Mouse (Mus musculus): ENCODE data around the gene Vmn2r109. TPM values are rescaled to one million over a fixed set of nuclear protein-coding genes. Genes with fewer than 3 reads are reported as not detected.
"Not testable (repeated sequence)": the region's sequence is repeated elsewhere in the genome, so short reads cannot be mapped to it uniquely, and the experiment has no call there.

Vmn2r109 gene
- not detected for total RNA-seq (2021)
- long read RNA-seq, experiment 1, result 0 reads
- long read RNA-seq, experiment 2, result 0 reads

- DNase-seq (ENCODE audit: extremely low spot score in 1 of 2, low spot score in 2 of 2), result no peak
- TF ChIP-seq CTCF (IDR thresholded peaks at IDR 0.05), result no peak
Observed at GRCm38 (mm10) chr17:20564656-20565055, at the start of gene Vmn2r109. Gene Vmn2r109 (minus strand): TSS chr17:20564756.

GRCm38 (mm10) chr17:20596323-20596722 lies 31.8 kb upstream of the Vmn2r109 start, which contains the start of gene Vmn2r110:
Gene Vmn2r110 (minus strand): TSS chr17:20596423.
- TF ChIP-seq CTCF (IDR thresholded peaks at IDR 0.05), result no peak
- no peak for DNase-seq (ENCODE audit: extremely low spot score in 1 of 2, low spot score in 2 of 2)
- Histone ChIP-seq H3K27ac (no peak within 1 kb of the TSS), H3K4me3 (no peak within 1 kb of the TSS)
- intact Hi-C loops (cut with DNase I), result no loop called here

More at GRCm38 (mm10) chr17:20564656-20565055, at the start of gene Vmn2r109:
- H3K4me3 ChIP-seq, result no peak within 1 kb of the TSS
- intact Hi-C loops (cut with DNase I), result no loop called here
- no peak within 1 kb of the TSS for H3K27ac ChIP-seq

GRCm38 (mm10) chr17:20508247-20508646 lies 56.3 kb downstream of the Vmn2r109 start:
- H3K27ac ChIP-seq; intact Hi-C loops (cut with DNase I); H3K4me3 ChIP-seq; DNase-seq (ENCODE audit: extremely low spot score in 1 of 2, low spot score in 2 of 2): not testable (repeated sequence)

- no peak for TF ChIP-seq CTCF (IDR thresholded peaks at IDR 0.05)
- Histone ChIP-seq H3K27ac (no peak within 1 kb of the TSS), H3K4me3 (no peak within 1 kb of the TSS)
- DNase-seq (ENCODE audit: extremely low spot score in 1 of 2, low spot score in 2 of 2), result no peak
- intact Hi-C loops (cut with DNase I), result no loop called here
Observed at GRCm38 (mm10) chr17:20497858-20498257, 66.7 kb downstream of the Vmn2r109 start, which contains the start of gene Vmn1r225. Gene Vmn1r225 (plus strand): TSS chr17:20498158.

Other genes starting within 250 kb of the Vmn2r109 start
- not detected for gene Vmn2r107, start 219.5 kb downstream of the Vmn2r109 start, total RNA-seq (2021)
- gene Vmn1r224, start 150.6 kb downstream of the Vmn2r109 start, total RNA-seq (2021), result not detected
- gene Vmn2r108, start 83.4 kb downstream of the Vmn2r109 start, total RNA-seq (2021), result not detected
- not detected for gene Vmn1r225, start 66.6 kb downstream of the Vmn2r109 start, total RNA-seq (2021)
- gene Vmn2r110, start 31.7 kb upstream of the Vmn2r109 start, total RNA-seq (2021), result not detected
- gene Fpr-rs3, start 60.1 kb upstream of the Vmn2r109 start, total RNA-seq (2021), result not detected
- gene Vmn1r226, start 118.1 kb upstream of the Vmn2r109 start, total RNA-seq (2021), result not detected
- not detected for gene Vmn1r227, start 165.1 kb upstream of the Vmn2r109 start, total RNA-seq (2021)
- gene Vmn1r228, start 221.4 kb upstream of the Vmn2r109 start, total RNA-seq (2021), result not detected
- gene Vmn1r229, start 246.8 kb upstream of the Vmn2r109 start, total RNA-seq (2021), result under 1 TPM; 0.05 to 0.14 TPM

Measured in left cerebral cortex, adult 2 months (tissue).